Mouse (Mus musculus) A20 (cell line): Measurements from ENCODE around the gene Rtn1.
"Not testable (repeated sequence)": the region's sequence is repeated elsewhere in the genome, so short reads cannot be mapped to it uniquely, and the experiment has no call there.

ENCODE experiments used
- DNase-seq: peaks from one replicate; pipeline ENCODE4 v3.0.0-alpha.2; 2011; ENCODE audit warnings: low read depth, low spot score

Gene Rtn1

DNA sequence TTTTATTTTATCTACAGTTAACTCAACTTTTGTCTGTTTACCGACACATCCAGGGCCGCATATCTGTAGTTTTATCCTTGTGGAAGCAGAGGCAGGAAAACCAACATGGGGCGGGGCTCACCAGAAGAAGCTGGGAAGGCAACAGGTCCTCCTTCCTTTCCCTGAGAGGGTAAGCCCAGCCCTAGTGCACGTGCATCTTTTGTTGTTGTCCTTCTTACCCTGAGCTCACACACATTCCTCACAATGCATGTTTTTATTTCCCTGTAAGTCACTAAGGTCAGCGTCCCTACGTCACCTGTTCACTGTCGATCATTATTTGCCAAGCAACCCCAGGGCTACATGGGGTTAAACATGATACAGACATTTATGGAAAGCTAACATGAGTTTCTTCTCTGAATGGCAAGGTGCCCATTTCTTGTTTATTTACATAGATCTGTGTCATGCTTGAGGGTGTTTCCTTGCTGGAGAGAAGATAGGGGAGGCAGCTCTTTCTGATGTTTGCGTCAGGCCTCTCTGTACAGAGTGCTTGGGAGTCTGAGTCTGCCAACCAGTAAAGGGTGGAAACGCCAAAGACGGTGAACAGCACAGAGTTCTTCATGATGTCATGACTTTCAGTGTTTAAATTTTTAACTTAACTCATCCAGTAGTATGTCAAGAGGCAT lies 84.5 kb downstream of the Rtn1 start:
- no peak for DNase-seq

DNA sequence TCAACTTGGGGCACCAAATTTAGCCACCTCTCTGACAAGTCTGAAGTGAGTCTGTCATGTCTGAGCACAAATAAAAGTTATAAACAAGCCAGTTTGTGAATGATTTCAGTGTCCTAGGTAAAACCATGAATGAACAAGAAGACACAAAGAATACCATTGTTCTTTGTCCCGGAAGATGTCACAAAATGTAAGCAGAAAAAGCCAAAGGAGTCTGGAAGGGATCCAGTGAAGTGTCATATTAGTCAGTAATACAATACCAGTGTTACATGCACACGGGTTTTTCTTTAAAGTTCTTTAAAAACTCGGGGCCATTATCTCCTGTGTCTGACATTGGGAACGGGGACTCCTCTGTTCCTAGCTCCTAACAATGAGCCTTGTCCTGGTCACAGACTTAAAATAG lies 85.1 kb downstream of the Rtn1 start:
- no peak for DNase-seq

- no peak for DNase-seq
These were observed 93.0 kb downstream of the Rtn1 start for GRCm38 (mm10) chr12:72315732-72316465.

DNA sequence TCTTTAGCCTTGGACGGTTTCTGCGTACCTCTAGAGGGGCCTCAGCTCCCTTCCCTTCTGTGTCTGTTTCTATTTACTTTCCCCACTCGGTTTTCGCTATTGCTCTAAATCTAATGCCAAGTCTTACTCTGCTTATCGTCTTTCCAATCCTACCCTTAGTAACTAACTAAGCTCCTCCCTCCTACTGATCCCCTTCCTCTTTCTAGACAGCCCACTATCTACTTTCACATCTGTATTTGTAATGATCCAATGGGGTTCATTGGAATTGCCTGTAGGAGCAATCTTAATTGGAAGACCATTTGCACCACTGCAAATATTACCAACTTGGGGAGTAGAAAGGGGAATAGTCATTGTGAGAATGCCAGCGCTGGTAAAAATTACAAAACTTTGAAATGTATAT lies 98.0 kb downstream of the Rtn1 start:
- no peak for DNase-seq

DNA sequence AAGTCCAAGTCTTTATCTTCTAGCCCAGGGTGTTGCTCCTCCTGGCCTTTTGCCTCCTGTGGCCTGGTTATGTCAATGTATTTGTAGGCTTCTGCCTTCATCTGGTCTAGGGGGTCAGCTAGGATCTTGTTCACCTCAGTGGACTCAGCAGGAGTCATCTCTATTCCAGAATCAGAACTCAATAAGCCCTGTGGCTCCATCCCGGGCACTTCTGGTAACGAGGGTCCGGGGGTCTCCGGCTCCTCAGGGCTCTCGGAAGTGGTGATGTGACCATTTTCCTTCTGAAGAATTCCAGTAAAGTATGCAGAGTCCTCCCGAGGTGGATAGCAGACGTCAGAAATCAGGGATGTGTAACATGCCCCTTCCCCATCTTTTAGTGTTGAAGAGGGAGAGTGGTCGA lies 100.3 kb downstream of the Rtn1 start:
- DNase-seq, result no peak

- DNase-seq, result no peak
These were observed 102.6 kb downstream of the Rtn1 start for GRCm38 (mm10) chr12:72306281-72306680.

DNA sequence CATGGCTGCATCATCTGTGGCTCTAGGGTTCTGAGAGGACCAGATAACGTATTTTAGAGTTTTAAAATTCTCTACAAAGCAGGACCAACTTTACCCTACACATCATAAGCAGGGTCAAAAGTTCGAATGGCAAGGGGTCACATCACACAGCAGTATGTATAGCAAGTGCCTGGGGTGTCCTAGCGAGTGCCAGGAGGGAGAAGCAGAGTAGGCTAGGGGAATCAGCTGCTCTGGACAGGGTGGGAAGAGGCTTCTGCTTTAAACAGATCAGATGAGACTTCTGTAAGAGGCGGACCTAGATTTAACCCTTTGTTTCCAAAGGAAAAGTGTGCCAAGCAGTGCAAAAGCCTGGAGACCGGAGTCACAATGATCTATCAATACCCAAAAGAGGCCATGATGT lies 103.4 kb downstream of the Rtn1 start:
- DNase-seq, result no peak

- no peak for DNase-seq
These were observed 103.9 kb downstream of the Rtn1 start for GRCm38 (mm10) chr12:72304985-72305384.

DNA sequence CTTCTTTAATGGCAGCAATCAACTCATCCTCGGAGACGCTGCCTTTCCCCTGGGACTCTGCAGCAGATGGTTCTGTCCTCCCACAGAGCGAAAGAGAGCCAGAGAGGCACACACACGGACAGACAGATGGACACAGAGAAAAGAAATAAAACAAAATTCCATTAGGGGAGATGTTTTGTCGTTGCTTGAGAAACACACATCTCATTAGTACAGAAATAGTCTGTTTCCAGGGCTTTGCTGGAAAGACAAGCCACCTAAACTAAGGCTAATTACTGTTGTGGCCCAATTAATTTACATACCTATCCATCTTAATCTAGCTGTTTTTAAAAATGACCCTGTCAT lies 104.5 kb downstream of the Rtn1 start:
- no peak for DNase-seq

GRCm38 (mm10) chr12:72303624-72304346 lies 105.1 kb downstream of the Rtn1 start:
- DNase-seq, result no peak

DNA sequence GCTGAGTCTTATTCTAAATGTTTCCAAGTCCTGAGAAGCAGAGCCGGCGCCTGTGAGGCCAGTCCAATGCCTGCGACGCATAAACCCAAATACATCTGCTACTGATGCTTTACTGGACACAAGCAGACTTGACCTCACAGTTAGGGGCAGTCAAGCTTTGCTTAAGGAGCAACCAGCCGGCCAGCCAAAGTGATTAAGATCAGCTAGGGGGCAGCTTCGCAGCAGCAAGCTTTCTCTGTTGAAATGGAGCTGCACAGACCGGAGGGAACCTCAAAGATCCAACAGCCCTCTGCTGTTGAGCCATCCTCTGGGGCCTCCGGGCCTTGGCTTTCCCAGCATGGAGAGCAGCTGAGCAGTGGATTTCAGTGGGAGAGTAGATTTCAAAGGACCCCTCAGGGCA lies 107.4 kb downstream of the Rtn1 start:
- no peak for DNase-seq

GRCm38 (mm10) chr12:72300971-72301370 lies 107.9 kb downstream of the Rtn1 start:
- DNase-seq, result no peak

- DNase-seq, result no peak
These were observed 110.6 kb downstream of the Rtn1 start for GRCm38 (mm10) chr12:72298222-72298621.

- peak; percentile 3 for DNase-seq
These were observed 112.3 kb downstream of the Rtn1 start for GRCm38 (mm10) chr12:72296552-72296951.

DNA sequence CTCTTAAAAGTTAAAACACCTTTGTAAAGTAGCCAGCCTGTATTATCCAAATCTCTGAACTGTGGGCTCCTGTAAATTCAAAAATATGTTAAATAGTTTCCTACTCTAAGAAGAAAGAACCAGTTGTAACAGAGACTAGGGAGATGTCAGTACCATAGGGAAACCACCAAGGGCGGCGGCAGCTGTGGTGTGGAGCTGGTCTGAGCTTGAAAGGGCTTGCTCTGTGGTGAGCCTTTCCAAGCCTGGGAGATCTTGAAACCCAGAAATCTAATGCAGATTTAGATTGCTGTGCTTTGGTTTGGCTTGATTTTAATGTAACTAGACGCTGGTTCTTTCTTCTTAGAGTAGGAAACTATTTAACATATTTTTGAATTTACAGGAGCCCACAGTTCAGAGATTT lies 115.7 kb downstream of the Rtn1 start:
- not testable (repeated sequence) for DNase-seq

DNA sequence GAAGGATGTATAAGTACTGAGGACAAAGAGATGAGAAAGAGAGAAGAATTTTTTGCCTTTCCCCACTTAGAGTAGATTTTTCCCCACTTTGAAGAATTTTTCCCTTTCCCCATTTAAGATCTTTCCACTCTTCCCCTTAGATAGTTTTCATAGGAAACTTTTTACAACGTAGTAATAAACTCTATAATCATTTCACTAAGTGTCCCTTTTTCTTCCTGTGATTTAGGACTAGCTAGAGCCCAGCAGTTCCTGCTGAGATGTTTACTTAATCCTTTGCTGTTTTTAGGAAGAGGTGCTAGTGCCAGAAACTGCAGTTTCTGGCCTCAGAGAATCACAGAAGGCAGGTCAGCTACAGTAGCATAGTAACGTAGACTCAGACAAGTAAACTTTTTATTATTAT lies 116.3 kb downstream of the Rtn1 start:
- DNase-seq, result no peak

- DNase-seq, result no peak
These were observed 117.6 kb downstream of the Rtn1 start for GRCm38 (mm10) chr12:72291266-72291665.

DNA sequence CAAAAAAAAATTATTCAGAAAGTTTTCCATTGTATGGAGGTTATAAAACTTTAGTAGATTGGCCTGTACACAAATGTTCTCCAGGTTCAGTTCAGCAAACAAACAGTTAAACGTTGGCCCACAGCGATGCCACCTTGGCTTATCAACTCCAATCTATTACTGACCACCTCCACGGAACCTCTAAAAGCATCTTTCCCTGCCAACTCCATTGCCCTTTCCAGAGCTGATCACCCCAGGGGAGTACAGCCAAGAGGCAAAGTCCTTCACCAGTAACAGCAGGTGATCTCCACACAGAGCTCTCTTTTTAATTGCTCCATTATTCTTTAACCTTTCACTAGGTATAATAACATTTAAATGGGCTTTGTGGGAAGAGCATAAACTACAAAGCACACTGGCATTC lies 120.6 kb downstream of the Rtn1 start:
- no peak for DNase-seq

DNA sequence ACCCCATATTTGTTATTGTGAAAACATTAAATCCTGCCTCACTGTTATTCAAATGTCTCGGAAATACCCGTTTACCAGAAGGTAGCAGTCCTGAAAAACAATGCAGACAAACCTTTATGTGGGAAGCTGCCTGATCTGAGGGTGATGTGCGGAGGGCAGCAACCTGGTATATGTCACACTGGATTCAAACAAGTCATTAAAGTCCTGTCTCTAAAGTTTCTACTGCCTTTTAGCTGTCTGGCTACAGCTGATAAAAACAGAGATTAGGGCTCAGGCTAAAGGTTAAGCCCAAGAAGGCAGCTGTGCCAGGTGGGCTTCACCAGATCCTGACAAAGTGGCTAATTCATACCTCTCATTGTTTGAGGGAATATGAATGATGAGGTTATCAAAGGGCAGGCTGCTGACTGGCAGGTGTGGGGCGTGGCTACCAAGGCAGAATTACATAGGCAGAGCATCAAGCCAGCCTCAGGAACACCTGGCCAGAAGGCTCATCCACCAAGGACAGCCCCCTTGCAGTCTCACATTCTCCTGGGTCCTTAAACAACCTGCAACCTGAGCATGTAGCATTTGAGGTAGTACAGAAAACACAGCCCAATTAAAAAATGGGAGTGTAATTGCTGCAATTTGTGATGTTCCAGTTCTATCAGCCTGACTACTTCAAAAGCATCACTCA lies 121.4 kb downstream of the Rtn1 start:
- no peak for DNase-seq

GRCm38 (mm10) chr12:72285366-72286345 lies 123.2 kb downstream of the Rtn1 start:
- DNase-seq, result no peak

DNA sequence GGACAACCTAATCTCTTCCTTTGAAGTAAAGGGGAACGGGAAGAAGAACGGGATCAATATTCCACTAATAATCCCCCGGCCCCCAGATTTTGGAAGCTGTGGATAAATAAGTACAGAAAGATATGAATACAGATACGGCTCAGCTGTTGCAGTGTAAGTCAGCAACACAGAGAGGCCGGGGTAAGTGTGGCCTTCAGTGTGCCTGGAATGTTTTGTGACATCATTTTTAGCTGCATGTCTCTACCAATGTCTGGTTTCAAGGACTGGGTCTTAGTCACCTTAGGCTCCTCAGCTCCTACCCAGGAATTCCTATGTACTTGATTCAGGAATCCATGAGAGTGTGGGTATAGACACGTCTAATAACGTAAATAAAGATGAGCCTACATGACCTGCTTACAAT lies 124.3 kb downstream of the Rtn1 start:
- DNase-seq, result no peak
